Mouse (Mus musculus) midbrain, embryonic 12.5 days (tissue): ENCODE results near the gene Mreg. TPM values are rescaled to one million over a fixed set of nuclear protein-coding genes. Genes with fewer than 3 reads are reported as not detected.

ENCODE experiments used
- ATAC-seq: fragments of 200-750 bp; cut with Nextera tagmentation; 2 replicates; pipeline ENCODE4 v1.8.0; 2017; ENCODE audit warnings: low read depth, moderate TSS enrichment, moderate library complexity; ENCODE audit not compliant: low FRiP score
- H3K27ac ChIP-seq: fragments of 300-500 bp; sonication (generic); replicated peaks from 2 replicates; pipeline ENCODE4 v1.5.1; 2016; ENCODE audit warnings: mild to moderate bottlenecking
- H3K27me3 ChIP-seq: fragments of 300-500 bp; sonication (generic); 2 replicates; pipeline ENCODE4 v1.6.1; 2016; ENCODE audit warnings: mild to moderate bottlenecking
- H3K36me3 ChIP-seq: fragments of 300-500 bp; sonication (generic); 2 replicates; pipeline ENCODE4 v1.6.1; 2016
- H3K4me1 ChIP-seq: fragments of 300-500 bp; sonication (generic); 2 replicates; pipeline ENCODE4 v1.6.1; 2016
- H3K4me2 ChIP-seq: fragments of 300-500 bp; sonication (generic); replicated peaks from 2 replicates; pipeline ENCODE4 v1.6.1; 2016; ENCODE audit warnings: mild to moderate bottlenecking, moderate library complexity
- H3K4me3 ChIP-seq: fragments of 300-500 bp; sonication (generic); 2 replicates; pipeline ENCODE4 v1.5.1; 2016; ENCODE audit warnings: mild to moderate bottlenecking
- H3K9ac ChIP-seq: fragments of 300-500 bp; sonication (generic); replicated peaks from 2 replicates; pipeline ENCODE4 v1.6.1; 2016; ENCODE audit warnings: mild to moderate bottlenecking, moderate library complexity
- H3K9me3 ChIP-seq: fragments of 300-500 bp; sonication (generic); 2 replicates; pipeline ENCODE4 v1.6.1; 2016; ENCODE audit warnings: mild to moderate bottlenecking
- WGBS: fragments of 180-500 bp; shearing (Covaris S2); methylation state at CpG from one replicate; pipeline ENCODE4 v1.1.7; 2016; 5-methylcytosine and 5-hydroxymethylcytosine counted together
- polyA plus RNA-seq: library from polyadenylated mRNA; unstranded; fragments of >200 nt; fragmentation: Nextera tagmentation; extraction: Ambion mirVana; gene quantifications from 2 replicates; pipeline ENCODE4 v1.2.1, GENCODE M21; 2016

Mreg gene
- polyA plus RNA-seq, 1 experiment from 2014 or later, result 3.1 TPM

GRCm38 (mm10) chr1:72144426-72144825 is 67.7 kb downstream of the Mreg start:
- H3K36me3 ChIP-seq, result no peaks in the 10 kb centered on the region
- H3K9ac ChIP-seq, result no peak overlapping the region
- H3K27ac ChIP-seq, result no peak overlapping the region
- 89% methylated on average over 4 of the region's 4 CpGs for WGBS
- no peak for ATAC-seq
- H3K9me3 ChIP-seq, result no peaks in the 10 kb centered on the region
- H3K4me2 ChIP-seq, result no peak overlapping the region
- no peak overlapping the region for H3K4me3 ChIP-seq
- peaks cover 3% of the 10 kb centered on the region; the same call in 1 of the 2 replicates for H3K4me1 ChIP-seq
- H3K27me3 ChIP-seq, result no peaks in the 10 kb centered on the region

- Histone ChIP-seq H3K4me3 (peak overlapping the region; percentile 25), H3K9me3 (no peaks in the 10 kb centered on the region), H3K27ac (no peak overlapping the region), H3K4me1 (peaks cover 3% of the 10 kb centered on the region; the same call in 1 of the 2 replicates), H3K27me3 (no peaks in the 10 kb centered on the region), H3K9ac (0 out of 2 replicates have a peak overlapping the region, but pooled peaks have one; percentile 34), H3K36me3 (no peaks in the 10 kb centered on the region), H3K4me2 (peak overlapping the region; percentile 49)
- WGBS, result 6% methylated on average over 11 of the region's 11 CpGs
- peak; percentile 78 for ATAC-seq
Measured at GRCm38 (mm10) chr1:72141893-72142480, 70.1 kb downstream of the Mreg start.

GRCm38 (mm10) chr1:72136101-72136500 is 76.0 kb downstream of the Mreg start:
- H3K27ac ChIP-seq, result no peak overlapping the region
- ATAC-seq, result no peak
- WGBS, result 87% methylated on average over 10 of the region's 10 CpGs

GRCm38 (mm10) chr1:72134534-72134933 is 77.6 kb downstream of the Mreg start:
- ATAC-seq, result no peak
- Histone ChIP-seq H3K4me2 (no peak overlapping the region), H3K36me3 (no peaks in the 10 kb centered on the region), H3K4me1 (no peaks in the 10 kb centered on the region), H3K27me3 (no peaks in the 10 kb centered on the region), H3K27ac (no peak overlapping the region), H3K4me3 (no peak overlapping the region), H3K9ac (no peak overlapping the region), H3K9me3 (peaks cover 4% of the 10 kb centered on the region; the same call in 1 of the 2 replicates)
- WGBS, result 58% methylated on average over 1 of the region's 1 CpGs

More at GRCm38 (mm10) chr1:72136101-72136500, 76.0 kb downstream of the Mreg start:
- Histone ChIP-seq H3K36me3 (no peaks in the 10 kb centered on the region), H3K4me2 (no peak overlapping the region), H3K4me1 (no peaks in the 10 kb centered on the region), H3K9me3 (peaks cover 4% of the 10 kb centered on the region; the same call in 1 of the 2 replicates), H3K4me3 (no peak overlapping the region), H3K9ac (no peak overlapping the region), H3K27me3 (no peaks in the 10 kb centered on the region)

- no peaks in the 10 kb centered on the region for H3K36me3 ChIP-seq
- H3K27me3 ChIP-seq, result no peaks in the 10 kb centered on the region
- H3K9ac ChIP-seq, result no peak overlapping the region
- H3K9me3 ChIP-seq, result no peaks in the 10 kb centered on the region
- peak overlapping the region; percentile 18; the same call in 1 of the 2 replicates for H3K4me3 ChIP-seq
- H3K4me1 ChIP-seq, result 0 out of 2 replicates have a peak, but pooled peaks cover 2% of the 10 kb centered on the region
- peak; percentile 80 for ATAC-seq
- 30% methylated on average over 23 of the region's 23 CpGs for WGBS
- peak overlapping the region; percentile 33 for H3K4me2 ChIP-seq
- no peak overlapping the region for H3K27ac ChIP-seq
Measured at GRCm38 (mm10) chr1:72123434-72124297, 88.4 kb downstream of the Mreg start.

- Histone ChIP-seq H3K27ac (no peak overlapping the region), H3K9ac (no peak overlapping the region), H3K27me3 (no peaks in the 10 kb centered on the region), H3K36me3 (no peaks in the 10 kb centered on the region), H3K9me3 (no peaks in the 10 kb centered on the region), H3K4me2 (no peak overlapping the region), H3K4me1 (0 out of 2 replicates have a peak, but pooled peaks cover 2% of the 10 kb centered on the region), H3K4me3 (no peak overlapping the region)
- no peak for ATAC-seq
- 86% methylated on average over 17 of the region's 17 CpGs for WGBS
Measured at GRCm38 (mm10) chr1:72121608-72122185, 90.4 kb downstream of the Mreg start.

- Histone ChIP-seq H3K9me3 (no peaks in the 10 kb centered on the region), H3K4me3 (no peak overlapping the region), H3K4me1 (0 out of 2 replicates have a peak, but pooled peaks cover 2% of the 10 kb centered on the region), H3K27ac (no peak overlapping the region), H3K27me3 (no peaks in the 10 kb centered on the region), H3K4me2 (no peak overlapping the region), H3K9ac (no peak overlapping the region), H3K36me3 (no peaks in the 10 kb centered on the region)
- ATAC-seq, result no peak
- WGBS, result 58% methylated on average over 4 of the region's 4 CpGs
Measured at GRCm38 (mm10) chr1:72119981-72120380, 92.1 kb downstream of the Mreg start.

- ATAC-seq, result no peak
- Histone ChIP-seq H3K9ac (no peak overlapping the region), H3K27ac (no peak overlapping the region), H3K36me3 (no peaks in the 10 kb centered on the region), H3K4me1 (no peaks in the 10 kb centered on the region), H3K4me3 (no peak overlapping the region), H3K27me3 (no peaks in the 10 kb centered on the region), H3K4me2 (no peak overlapping the region), H3K9me3 (no peaks in the 10 kb centered on the region)
- 88% methylated on average over 5 of the region's 5 CpGs for WGBS
Measured at GRCm38 (mm10) chr1:72114206-72114605, 97.9 kb downstream of the Mreg start.

Other genes with a start within 250 kb of the Mreg start
- gene Pecr, start 72.0 kb upstream of the Mreg start, polyA plus RNA-seq, result 12.7 and 12.8 TPM in 2 replicates
- gene Tmem169, start 72.1 kb upstream of the Mreg start, polyA plus RNA-seq, result 23.2 and 25.4 TPM in 2 replicates
- gene Xrcc5, start 95.1 kb upstream of the Mreg start, polyA plus RNA-seq, result 39.9 and 42.3 TPM in 2 replicates